Mouse (Mus musculus): ENCODE measurements around the gene Vasn. TPM values are rescaled to one million over a fixed set of nuclear protein-coding genes. Genes with fewer than 3 reads are reported as not detected.

The Vasn gene
- polyA plus RNA-seq, 1 experiment from 2014 or later = 25.9 TPM

GRCm38 (mm10) chr16:4608532-4609059 lies 31.1 kb upstream of the Vasn start:
- no peaks in the 10 kb centered on the region for H3K27me3 ChIP-seq
- no peak overlapping the region for H3K27ac ChIP-seq
- 69% methylated on average over 19 of the region's 19 CpGs for WGBS
- peaks cover 51% of the 10 kb centered on the region for H3K4me1 ChIP-seq
- H3K9me3 ChIP-seq = no peaks in the 10 kb centered on the region
- H3K9ac ChIP-seq = no peak overlapping the region
- H3K36me3 ChIP-seq = peaks cover 42% of the 10 kb centered on the region
- H3K4me2 ChIP-seq = no peak overlapping the region
- no peak for ATAC-seq (ENCODE audit: borderline replicate concordance, extremely low read depth, low FRiP score, low TSS enrichment)
- H3K4me3 ChIP-seq = no peak overlapping the region

GRCm38 (mm10) chr16:4611193-4611592 lies 28.5 kb upstream of the Vasn start:
- no peak for ATAC-seq (ENCODE audit: borderline replicate concordance, extremely low read depth, low FRiP score, low TSS enrichment)
- Histone ChIP-seq H3K9me3 (no peaks in the 10 kb centered on the region), H3K9ac (no peak overlapping the region), H3K27ac (no peak overlapping the region), H3K4me2 (no peak overlapping the region), H3K4me3 (no peak overlapping the region), H3K4me1 (peaks cover 25% of the 10 kb centered on the region), H3K36me3 (peaks cover 67% of the 10 kb centered on the region), H3K27me3 (no peaks in the 10 kb centered on the region)
- 82% methylated on average over 5 of the region's 5 CpGs for WGBS

- H3K9ac ChIP-seq = no peak overlapping the region
- WGBS = 86% methylated on average over 7 of the region's 7 CpGs
Observed at GRCm38 (mm10) chr16:4611676-4612075, 28.1 kb upstream of the Vasn start.

GRCm38 (mm10) chr16:4613736-4614135 lies 26.0 kb upstream of the Vasn start:
- Histone ChIP-seq H3K4me2 (no peak overlapping the region), H3K9me3 (no peaks in the 10 kb centered on the region), H3K4me3 (no peak overlapping the region), H3K9ac (no peak overlapping the region), H3K36me3 (peaks cover 72% of the 10 kb centered on the region), H3K27ac (no peak overlapping the region), H3K27me3 (no peaks in the 10 kb centered on the region), H3K4me1 (peaks cover under 1% of the 10 kb centered on the region; the same call in 1 of the 2 replicates)
- ATAC-seq (ENCODE audit: borderline replicate concordance, extremely low read depth, low FRiP score, low TSS enrichment) = no peak
- WGBS = 88% methylated on average over 9 of the region's 9 CpGs

More at GRCm38 (mm10) chr16:4611676-4612075, 28.1 kb upstream of the Vasn start:
- H3K4me1 ChIP-seq = peaks cover 21% of the 10 kb centered on the region
- no peak overlapping the region for H3K27ac ChIP-seq
- no peak overlapping the region for H3K4me3 ChIP-seq
- H3K36me3 ChIP-seq = peaks cover 72% of the 10 kb centered on the region
- ATAC-seq (ENCODE audit: borderline replicate concordance, extremely low read depth, low FRiP score, low TSS enrichment) = no peak
- no peak overlapping the region for H3K4me2 ChIP-seq
- no peaks in the 10 kb centered on the region for H3K9me3 ChIP-seq
- H3K27me3 ChIP-seq = no peaks in the 10 kb centered on the region

- Histone ChIP-seq H3K4me2 (no peak overlapping the region), H3K4me1 (no peaks in the 10 kb centered on the region), H3K4me3 (no peak overlapping the region), H3K27me3 (no peaks in the 10 kb centered on the region), H3K9ac (no peak overlapping the region), H3K36me3 (peaks cover 69% of the 10 kb centered on the region), H3K9me3 (no peaks in the 10 kb centered on the region), H3K27ac (no peak overlapping the region)
- no peak for ATAC-seq (ENCODE audit: borderline replicate concordance, extremely low read depth, low FRiP score, low TSS enrichment)
- 91% methylated on average over 3 of the region's 3 CpGs for WGBS
Observed at GRCm38 (mm10) chr16:4614639-4615038, 25.1 kb upstream of the Vasn start.

- Histone ChIP-seq H3K4me3 (no peak overlapping the region), H3K4me1 (no peaks in the 10 kb centered on the region), H3K27me3 (no peaks in the 10 kb centered on the region), H3K27ac (peak overlapping the region; percentile 2; the same call in 1 of the 2 replicates), H3K9ac (no peak overlapping the region), H3K9me3 (no peaks in the 10 kb centered on the region), H3K36me3 (peaks cover 63% of the 10 kb centered on the region), H3K4me2 (no peak overlapping the region)
- ATAC-seq (ENCODE audit: borderline replicate concordance, extremely low read depth, low FRiP score, low TSS enrichment) = no peak
- 72% methylated on average over 1 of the region's 1 CpGs for WGBS
Observed at GRCm38 (mm10) chr16:4615297-4615696, 24.4 kb upstream of the Vasn start.

- Histone ChIP-seq H3K27me3 (no peaks in the 10 kb centered on the region), H3K4me1 (no peaks in the 10 kb centered on the region), H3K4me2 (no peak overlapping the region), H3K9ac (no peak overlapping the region), H3K27ac (no peak overlapping the region), H3K36me3 (peaks cover 49% of the 10 kb centered on the region), H3K9me3 (no peaks in the 10 kb centered on the region), H3K4me3 (no peak overlapping the region)
- no peak for ATAC-seq (ENCODE audit: borderline replicate concordance, extremely low read depth, low FRiP score, low TSS enrichment)
- 74% methylated on average over 4 of the region's 4 CpGs for WGBS
Observed at GRCm38 (mm10) chr16:4616829-4617228, 22.9 kb upstream of the Vasn start.

GRCm38 (mm10) chr16:4624074-4624473 lies 15.7 kb upstream of the Vasn start:
- Histone ChIP-seq H3K36me3 (no peaks in the 10 kb centered on the region), H3K4me2 (peak overlapping the region; percentile 77), H3K27ac (peak overlapping the region; percentile 89), H3K4me3 (peak overlapping the region; percentile 83), H3K27me3 (no peaks in the 10 kb centered on the region), H3K9me3 (no peaks in the 10 kb centered on the region), H3K9ac (peak overlapping the region; percentile 83), H3K4me1 (peaks cover 17% of the 10 kb centered on the region)
- ATAC-seq (ENCODE audit: borderline replicate concordance, extremely low read depth, low FRiP score, low TSS enrichment) = no peak
- WGBS = 11% methylated on average over 9 of the region's 9 CpGs

GRCm38 (mm10) chr16:4624481-4625110 lies 15.1 kb upstream of the Vasn start, which contains the start of gene Pam16:
Pam16 (minus strand) TSS chr16:4624988.
- Histone ChIP-seq H3K4me3 (peak within 1 kb of the TSS; percentile 83), H3K4me1 (peaks cover 17% of the 10 kb centered on the region), H3K27me3 (no peaks in the 10 kb centered on the region), H3K36me3 (no peaks in the 10 kb centered on the region), H3K9me3 (no peaks in the 10 kb centered on the region), H3K9ac (peak within 1 kb of the TSS; percentile 83), H3K4me2 (peak within 1 kb of the TSS; percentile 77), H3K27ac (peak within 1 kb of the TSS; percentile 89)
- WGBS = under 1% methylated on average over 56 of the region's 56 CpGs
- peak; percentile 89 for ATAC-seq (ENCODE audit: borderline replicate concordance, extremely low read depth, low FRiP score, low TSS enrichment)

GRCm38 (mm10) chr16:4627105-4627504 lies 12.6 kb upstream of the Vasn start:
- no peak overlapping the region; the same call in 1 of the 2 replicates for H3K9ac ChIP-seq
- ATAC-seq (ENCODE audit: borderline replicate concordance, extremely low read depth, low FRiP score, low TSS enrichment) = no peak
- H3K4me3 ChIP-seq = no peak overlapping the region

GRCm38 (mm10) chr16:4628898-4629419 lies 10.8 kb upstream of the Vasn start:
- no peak overlapping the region for H3K27ac ChIP-seq
- no peak overlapping the region for H3K4me3 ChIP-seq
- H3K9ac ChIP-seq = no peak overlapping the region
- no peaks in the 10 kb centered on the region for H3K27me3 ChIP-seq
- H3K36me3 ChIP-seq = no peaks in the 10 kb centered on the region
- no peak overlapping the region for H3K4me2 ChIP-seq
- peaks cover 3% of the 10 kb centered on the region for H3K4me1 ChIP-seq
- H3K9me3 ChIP-seq = no peaks in the 10 kb centered on the region
- ATAC-seq (ENCODE audit: borderline replicate concordance, extremely low read depth, low FRiP score, low TSS enrichment) = no peak
- 90% methylated on average over 9 of the region's 9 CpGs for WGBS

More at GRCm38 (mm10) chr16:4627105-4627504, 12.6 kb upstream of the Vasn start:
- Histone ChIP-seq H3K27ac (no peak overlapping the region), H3K27me3 (no peaks in the 10 kb centered on the region), H3K4me2 (no peak overlapping the region), H3K9me3 (no peaks in the 10 kb centered on the region), H3K36me3 (no peaks in the 10 kb centered on the region), H3K4me1 (peaks cover 17% of the 10 kb centered on the region)
- 39% methylated on average over 6 of the region's 6 CpGs for WGBS

GRCm38 (mm10) chr16:4629950-4630349 lies 9.8 kb upstream of the Vasn start:
- Histone ChIP-seq H3K36me3 (no peaks in the 10 kb centered on the region), H3K4me1 (no peaks in the 10 kb centered on the region), H3K9ac (no peak overlapping the region), H3K27me3 (no peaks in the 10 kb centered on the region), H3K27ac (no peak overlapping the region), H3K4me3 (no peak overlapping the region), H3K9me3 (no peaks in the 10 kb centered on the region), H3K4me2 (no peak overlapping the region)
- WGBS = 15% methylated on average over 6 of the region's 6 CpGs
- ATAC-seq (ENCODE audit: borderline replicate concordance, extremely low read depth, low FRiP score, low TSS enrichment) = no peak
